Mouse (Mus musculus) stomach, postnatal 0 days (tissue): ENCODE data around the gene Gm38393. TPM values are rescaled to one million over a fixed set of nuclear protein-coding genes. Genes with fewer than 3 reads are reported as not detected.
A peak's percentile ranks its signal among the peaks of the same experiment; 100 is the strongest.

Experiments used
- ATAC-seq: fragments of 200-750 bp; cut with Nextera tagmentation; 2 replicates; pipeline ENCODE4 v1.8.0; 2017; ENCODE audit not compliant: low FRiP score, low TSS enrichment
- DNase-seq: peaks from one replicate; pipeline ENCODE4 v3.0.0-alpha.2; 2016; ENCODE audit warnings: low spot score
- H3K27ac ChIP-seq: fragments of 300-500 bp; sonication (generic); replicated peaks from 2 replicates; pipeline ENCODE4 v1.5.1; 2014; ENCODE audit warnings: mild to moderate bottlenecking, control low read depth
- H3K27me3 ChIP-seq: fragments of 300-500 bp; sonication (generic); 2 replicates; pipeline ENCODE4 v1.6.1; 2014; ENCODE audit warnings: low read length; ENCODE audit not compliant: control insufficient read depth, insufficient read depth
- H3K36me3 ChIP-seq: fragments of 300-500 bp; sonication (generic); 2 replicates; pipeline ENCODE4 v1.6.1; 2014; ENCODE audit warnings: low read length, mixed read lengths; ENCODE audit not compliant: control insufficient read depth, insufficient read depth
- H3K4me1 ChIP-seq: fragments of 300-500 bp; sonication (generic); replicated peaks from 2 replicates; pipeline ENCODE4 v1.6.1; 2014; ENCODE audit warnings: antibody characterized with exemption; ENCODE audit not compliant: control insufficient read depth, insufficient read depth
- H3K4me2 ChIP-seq: fragments of 300-500 bp; sonication (generic); replicated peaks from 2 replicates; pipeline ENCODE4 v1.6.1; 2014; ENCODE audit warnings: low read depth, mild to moderate bottlenecking, control low read depth, moderate library complexity
- H3K4me3 ChIP-seq: fragments of 300-500 bp; sonication (generic); 2 replicates; pipeline ENCODE4 v1.5.1; 2014; ENCODE audit warnings: low read depth, low read length, control low read depth
- H3K9ac ChIP-seq: fragments of 300-500 bp; sonication (generic); 2 replicates; pipeline ENCODE4 v1.6.1; 2014; ENCODE audit warnings: mild to moderate bottlenecking, low read length, control low read depth, mixed read lengths
- H3K9me3 ChIP-seq: fragments of 300-500 bp; sonication (generic); 2 replicates; pipeline ENCODE4 v1.6.1; 2016; ENCODE audit warnings: low read length; ENCODE audit not compliant: control insufficient read depth
- CTCF ChIP-seq: IDR thresholded peaks from 2 replicates; pipeline ENCODE4 v1.5.1; 2016; ENCODE audit warnings: antibody characterized with exemption, low read depth, mild to moderate bottlenecking, moderate library complexity
- EP300 ChIP-seq: optimal IDR thresholded peaks from 2 replicates; pipeline ENCODE3; 2016; ENCODE audit warnings: antibody characterized with exemption
- WGBS: fragments of 180-500 bp; shearing (Covaris S2); extraction: QIAGEN DNeasy Blood & Tissue Kit; methylation state at CpG from one replicate; pipeline ENCODE4 v1.1.7; 2014; 5-methylcytosine and 5-hydroxymethylcytosine counted together
- polyA plus RNA-seq: library from polyadenylated mRNA; unstranded; fragments of >200 nt; fragmentation: Nextera tagmentation; extraction: Ambion mirVana; gene quantifications from 2 replicates; pipeline ENCODE4 v1.2.1, GENCODE M21; 2015

The Gm38393 gene
- polyA plus RNA-seq: 0.12 and 0.15 TPM in 2 replicates

DNA sequence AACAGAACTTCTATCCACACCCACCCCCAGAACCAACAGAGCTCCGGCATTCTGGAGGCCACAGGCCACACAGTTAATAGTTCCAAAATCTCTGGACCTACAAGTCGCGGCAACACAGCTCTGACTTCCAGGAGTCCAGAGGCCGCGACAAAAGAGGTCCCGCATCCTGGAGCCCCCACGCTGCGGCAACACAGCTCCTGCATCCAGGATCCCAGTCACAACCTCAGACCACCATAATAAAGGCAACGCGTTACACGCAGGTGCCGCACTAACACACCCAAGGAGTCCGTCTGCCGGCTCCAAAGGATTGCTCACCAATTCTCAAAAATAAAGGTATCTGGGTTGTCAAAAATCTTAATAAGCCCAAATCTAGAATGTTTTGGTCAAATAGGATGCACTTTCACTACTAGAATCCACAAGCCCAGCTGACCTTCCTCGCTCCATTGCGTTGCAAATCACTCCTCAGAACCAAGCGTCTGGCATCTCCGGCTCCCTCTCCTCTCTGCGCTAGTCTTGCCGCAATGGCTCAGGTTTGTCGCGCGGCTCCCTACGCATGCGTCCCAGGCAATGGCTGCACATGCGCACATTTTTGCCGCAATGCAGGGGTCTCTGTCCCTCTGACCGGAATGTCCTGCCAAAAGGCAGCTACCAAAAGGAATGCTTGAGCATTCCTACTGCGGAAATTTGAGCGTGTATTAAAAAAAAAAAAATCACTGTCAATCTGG, at the start of gene Gm38393, which contains the start of gene Snurf:
Gene Gm38393, minus strand, starts transcription at position 459 of the 725 bp plus-strand sequence.
Gene Snurf, minus strand, starts transcription at position 444 of the 725 bp plus-strand sequence.
- TF ChIP-seq CTCF (no peak), EP300 (no peak)
- no peaks in the 10 kb centered on the region for H3K36me3 ChIP-seq
- H3K27ac ChIP-seq: no peak within 1 kb of the TSS
- peak within 1 kb of the TSS; percentile 50 for H3K9ac ChIP-seq
- DNase-seq: peak; percentile 34
- H3K4me3 ChIP-seq: peak within 1 kb of the TSS; percentile 49
- 43% methylated on average over 30 of the region's 30 CpGs for WGBS
- no peaks in the 10 kb centered on the region for H3K27me3 ChIP-seq
- peak within 1 kb of the TSS; percentile 68 for H3K4me2 ChIP-seq
- H3K4me1 ChIP-seq: no peaks in the 10 kb centered on the region
- no peaks in the 10 kb centered on the region for H3K9me3 ChIP-seq
- ATAC-seq: no peak; the same call in 1 of the 2 replicates

DNA sequence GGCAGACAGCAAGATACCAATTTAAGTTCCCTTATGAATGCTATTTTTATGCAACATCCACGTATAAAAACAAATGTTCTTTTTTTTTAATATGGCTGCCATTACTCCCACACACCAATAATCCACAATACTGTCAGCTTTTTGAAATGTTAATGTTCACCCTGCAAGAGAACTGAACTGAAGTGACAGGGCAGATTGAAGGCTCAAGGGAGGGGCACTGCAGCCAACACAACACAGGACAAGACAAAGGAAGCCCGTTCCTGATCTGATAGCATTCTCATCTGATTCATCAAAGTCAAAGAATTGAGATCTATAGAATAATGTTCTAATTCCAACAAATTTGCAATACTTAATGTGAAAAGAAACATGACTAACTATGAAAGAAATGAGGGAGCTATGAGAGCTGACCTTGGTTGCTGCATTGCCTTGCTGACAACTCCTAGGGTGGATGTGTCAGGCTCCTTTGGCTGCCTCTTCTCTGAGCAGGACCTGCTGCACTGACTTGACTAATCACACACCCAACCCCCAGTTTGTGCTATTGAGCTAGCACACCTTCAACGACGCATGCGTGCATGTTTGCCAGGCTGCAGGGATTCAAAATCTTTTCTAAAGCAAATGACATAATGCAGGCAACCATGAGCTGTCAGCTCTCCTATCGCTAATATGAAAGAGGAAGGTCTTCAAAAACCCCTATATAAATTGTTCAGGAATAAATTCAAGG, 42.8 kb upstream of the Gm38393 start:
- TF ChIP-seq EP300 (no peak), CTCF (no peak)
- H3K9me3 ChIP-seq: no peaks in the 10 kb centered on the region
- ATAC-seq: no peak
- H3K27me3 ChIP-seq: no peaks in the 10 kb centered on the region
- no peaks in the 10 kb centered on the region for H3K36me3 ChIP-seq
- H3K27ac ChIP-seq: no peak overlapping the region
- no peak overlapping the region for H3K9ac ChIP-seq
- H3K4me1 ChIP-seq: no peaks in the 10 kb centered on the region
- H3K4me3 ChIP-seq: no peak overlapping the region
- no peak for DNase-seq
- H3K4me2 ChIP-seq: no peak overlapping the region
- 64% methylated on average over 6 of the region's 6 CpGs for WGBS

DNA sequence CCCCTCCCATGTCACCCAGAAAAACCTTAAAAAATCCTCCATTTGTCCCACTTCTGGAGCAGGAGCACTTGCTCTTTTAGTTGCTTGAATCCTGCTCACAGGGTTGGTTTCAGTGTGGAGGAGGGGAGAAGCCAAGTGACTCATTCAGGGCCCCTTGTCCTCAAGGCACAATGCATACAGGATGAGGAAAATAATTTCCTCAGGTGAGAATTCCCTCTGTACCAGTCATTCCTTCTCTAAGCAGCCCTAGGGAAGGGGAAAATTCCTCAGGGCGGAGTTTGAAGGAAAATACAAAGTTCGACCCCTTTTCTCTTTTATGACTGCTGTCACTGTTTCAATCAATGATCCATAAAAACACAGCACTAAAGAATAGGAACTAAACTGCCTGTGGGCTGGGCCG, 8.3 kb upstream of the Gm38393 start:
- 71% methylated on average over 3 of the region's 3 CpGs for WGBS
- TF ChIP-seq CTCF: no peak
- TF ChIP-seq EP300: no peak
- no peak overlapping the region for H3K4me2 ChIP-seq
- no peak overlapping the region for H3K4me3 ChIP-seq
- H3K4me1 ChIP-seq: no peaks in the 10 kb centered on the region
- H3K9ac ChIP-seq: no peak overlapping the region
- no peaks in the 10 kb centered on the region for H3K9me3 ChIP-seq
- DNase-seq (no peak), ATAC-seq (no peak)
- no peaks in the 10 kb centered on the region for H3K27me3 ChIP-seq
- no peaks in the 10 kb centered on the region for H3K36me3 ChIP-seq
- no peak overlapping the region for H3K27ac ChIP-seq

DNA sequence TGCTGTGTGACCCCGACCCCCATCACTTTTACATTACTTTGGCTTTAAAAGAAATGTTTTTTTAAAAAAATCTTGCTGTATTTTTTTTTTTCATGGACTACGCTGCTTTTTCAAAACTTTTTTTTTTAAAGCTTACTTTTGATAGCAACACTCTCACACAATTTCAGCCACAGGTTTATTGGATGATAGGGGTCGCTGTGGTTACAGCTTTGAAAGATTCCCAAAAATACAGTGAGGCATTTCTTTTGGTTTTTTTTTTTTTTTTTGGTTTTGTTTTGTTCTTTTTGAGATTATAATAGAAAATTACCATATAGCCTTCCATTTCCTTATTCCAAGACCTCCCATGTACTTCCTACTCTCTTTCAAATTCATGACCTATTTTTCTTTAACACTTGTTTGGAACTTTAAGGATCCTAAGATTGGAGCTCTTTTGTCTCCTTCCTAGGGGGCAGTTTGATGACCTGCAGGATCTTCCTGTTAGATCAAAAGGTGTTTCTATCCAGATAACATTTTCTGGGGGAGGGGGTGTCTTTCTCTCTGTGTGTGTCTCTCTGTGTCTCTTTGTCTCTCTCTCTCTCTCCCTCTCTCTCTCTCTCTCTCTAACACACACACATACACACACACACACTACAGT, 3.0 kb upstream of the Gm38393 start:
- ATAC-seq (no peak), DNase-seq (no peak)
- TF ChIP-seq EP300 (no peak), CTCF (peak; percentile 22; the same call in 1 of the 2 replicates)
- H3K4me1 ChIP-seq: no peaks in the 10 kb centered on the region
- no peaks in the 10 kb centered on the region for H3K9me3 ChIP-seq
- no peaks in the 10 kb centered on the region for H3K27me3 ChIP-seq
- no peak overlapping the region for H3K4me2 ChIP-seq
- H3K4me3 ChIP-seq: no peak overlapping the region
- H3K27ac ChIP-seq: no peak overlapping the region
- no peaks in the 10 kb centered on the region for H3K36me3 ChIP-seq
- no peak overlapping the region for H3K9ac ChIP-seq
- WGBS: 41% methylated on average over 3 of the region's 3 CpGs

DNA sequence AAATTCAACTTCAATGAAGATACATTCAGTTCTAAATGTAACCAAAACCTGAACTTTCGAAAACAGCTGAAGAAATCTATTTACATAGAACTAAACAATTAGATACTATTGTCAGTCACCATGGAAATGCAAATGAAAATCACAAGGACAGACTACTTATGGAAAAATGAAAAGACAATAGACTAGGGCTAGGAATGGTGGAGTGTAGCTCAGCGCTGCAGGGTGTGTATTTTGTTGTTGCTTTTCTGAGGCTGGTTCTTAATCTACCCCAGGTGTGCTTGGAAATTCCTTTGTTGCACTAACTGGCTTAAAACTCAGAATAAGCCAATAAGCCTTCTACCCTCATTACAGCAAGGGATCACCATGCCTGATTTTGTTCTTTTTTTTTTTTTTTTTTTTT, 1.4 kb upstream of the Gm38393 start:
- DNase-seq: no peak
- no peaks in the 10 kb centered on the region for H3K36me3 ChIP-seq
- no peak overlapping the region for H3K4me2 ChIP-seq
- H3K9me3 ChIP-seq: no peaks in the 10 kb centered on the region
- no peak overlapping the region for H3K9ac ChIP-seq
- no peak overlapping the region for H3K27ac ChIP-seq
- 52% methylated on average over 2 of the region's 2 CpGs for WGBS
- no peaks in the 10 kb centered on the region for H3K4me1 ChIP-seq
- ATAC-seq: no peak
- H3K27me3 ChIP-seq: no peaks in the 10 kb centered on the region
- no peak overlapping the region for H3K4me3 ChIP-seq
- TF ChIP-seq EP300 (no peak), CTCF (no peak)
